Mouse (Mus musculus) myocyte (in vitro differentiated cells): ENCODE results near the gene Apol9b.

ENCODE experiments used
- E2F4 ChIP-seq: IDR thresholded peaks from one replicate; pipeline ENCODE4 v1.6.1; 2011; ENCODE audit warnings: mild to moderate bottlenecking, control low read depth, moderate library complexity; ENCODE audit not compliant: insufficient read depth
- POLR2A ChIP-seq: IDR thresholded peaks from one replicate; pipeline ENCODE4 v1.6.1; 2011; ENCODE audit warnings: low read depth, mild to moderate bottlenecking, control low read depth, moderate library complexity; ENCODE audit not compliant: insufficient read length
- POLR2AphosphoS2 ChIP-seq: IDR thresholded peaks from one replicate; pipeline ENCODE4 v1.6.1; 2011; ENCODE audit warnings: low read depth, control low read depth; ENCODE audit not compliant: insufficient read length
- SRF ChIP-seq: IDR thresholded peaks from one replicate; pipeline ENCODE4 v1.6.1; 2011; ENCODE audit warnings: low read depth; ENCODE audit not compliant: control insufficient read depth, insufficient read length
- TCF12 ChIP-seq: IDR thresholded peaks from one replicate; pipeline ENCODE4 v1.6.1; 2011; ENCODE audit warnings: mild to moderate bottlenecking, control low read depth; ENCODE audit not compliant: poor library complexity, insufficient read depth, severe bottlenecking
- USF1 ChIP-seq: IDR thresholded peaks from one replicate; pipeline ENCODE4 v1.6.1; 2011; ENCODE audit warnings: low read depth, mild to moderate bottlenecking, control low read depth, moderate library complexity

DNA sequence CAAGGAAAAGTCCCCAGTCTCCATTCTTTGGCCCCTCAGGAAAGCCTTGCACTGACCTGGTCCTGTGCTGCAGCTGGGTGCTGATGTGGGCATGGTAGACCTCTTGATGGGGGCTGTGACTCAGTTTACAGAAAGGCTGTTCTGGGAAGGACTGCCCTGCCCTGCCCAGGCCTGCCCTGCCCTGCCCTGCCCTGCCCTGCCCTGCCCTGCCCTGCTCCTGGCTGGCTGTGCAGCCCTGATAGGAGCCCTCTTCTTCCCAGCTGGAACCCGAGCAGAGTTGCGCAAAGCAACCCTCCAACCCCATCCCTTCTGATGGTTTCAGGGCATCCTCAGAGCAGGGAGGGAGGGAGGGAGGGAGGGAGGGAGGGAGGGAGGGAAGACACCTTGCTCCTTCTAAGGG is 26.3 kb downstream of the Apol9b start:
- no peak for TF ChIP-seq POLR2A
- TF ChIP-seq E2F4 = no peak
- TF ChIP-seq TCF12 = no peak
- no peak for TF ChIP-seq USF1
- no peak for TF ChIP-seq POLR2AphosphoS2
- no peak for TF ChIP-seq SRF
